ENCODE assay signal across 11 mouse cellular contexts in genomic region chr14:58868176-58868949, GRCm38 (mm10).
DNase-seq lines count a peak whose midpoint lies in the region; ATAC-seq and TF ChIP-seq lines count a peak whose summit lies in the region.
"Had no signal": no experiment of that assay in that cellular context is flagged by ENCODE, and none has a peak within 500 bp of the region (broad histone marks: within the 10 kb centered on the region; RNA-seq: fewer than 3 reads in every experiment).

No protein-coding gene starts in this region.

- no peak for TF ChIP-seq CTCF in layer of hippocampus, adult 2 months (conservative IDR thresholded peaks at IDR 0.05)

- no peak for DNase-seq in layer of hippocampus, adult 2 months (ENCODE audit: low spot score in 2 of 2)
- no peak for DNase-seq in layer of hippocampus, postnatal 10 days (ENCODE audit: low spot score in 2 of 2)
- DNase-seq in midbrain, embryonic 14.5 days: no peak
- no peak for DNase-seq in liver, embryonic 11.5 days (ENCODE audit: low spot score)
- DNase-seq in left cerebral cortex, adult 11 months (ENCODE audit: low spot score): no peak
- DNase-seq in adrenal gland, adult 18-20 months (ENCODE audit: low spot score in 2 of 2): no peak
- DNase-seq: gastrocnemius, postnatal 10 days; layer of hippocampus, postnatal 36 days; lung, adult 18-20 months; thymus, adult 18-20 months had no signal

- H3K9me3 ChIP-seq in hindbrain, embryonic 13.5 days: no peaks in the 10 kb centered on the region
- H3K9me3 ChIP-seq in midbrain, embryonic 14.5 days (ENCODE audit: control insufficient read depth, low read length): no peaks in the 10 kb centered on the region
- no peaks in the 10 kb centered on the region for H3K9me3 ChIP-seq in liver, embryonic 11.5 days (ENCODE audit: control insufficient read depth, low read length)

- peak overlapping the region; percentile 17; the same call in 1 of the 2 replicates for H3K4me3 ChIP-seq in layer of hippocampus, adult 2 months
- H3K4me3 ChIP-seq in hindbrain, embryonic 13.5 days: peak overlapping the region; percentile 23; the same call in 1 of the 2 replicates
- H3K4me3 ChIP-seq in midbrain, embryonic 14.5 days (replicated peaks; ENCODE audit: low read depth, low read length): no peak overlapping the region
- no peak overlapping the region for H3K4me3 ChIP-seq in liver, embryonic 11.5 days (ENCODE audit: low read depth, low read length)

- H3K9ac ChIP-seq in hindbrain, embryonic 13.5 days: peak overlapping the region; percentile 53; the same call in 1 of the 2 replicates
- no peak overlapping the region for H3K9ac ChIP-seq in midbrain, embryonic 14.5 days (replicated peaks; ENCODE audit: low read length)
- H3K9ac ChIP-seq in liver, embryonic 11.5 days (ENCODE audit: low read depth, low read length): no peak overlapping the region

- peaks cover 9% of the 10 kb centered on the region for H3K27me3 ChIP-seq in hindbrain, embryonic 13.5 days
- no peaks in the 10 kb centered on the region for H3K27me3 ChIP-seq in midbrain, embryonic 14.5 days (ENCODE audit: control insufficient read depth, insufficient read depth, low read length)
- no peaks in the 10 kb centered on the region for H3K27me3 ChIP-seq in liver, embryonic 11.5 days (replicated peaks; ENCODE audit: control insufficient read depth, insufficient read depth, low read length)

- no peak overlapping the region for H3K27ac ChIP-seq in layer of hippocampus, adult 2 months
- no peak overlapping the region for H3K27ac ChIP-seq in hindbrain, embryonic 13.5 days
- H3K27ac ChIP-seq in midbrain, embryonic 14.5 days (replicated peaks; ENCODE audit: low read depth, low read length): no peak overlapping the region
- H3K27ac ChIP-seq in liver, embryonic 11.5 days (ENCODE audit: low read depth, low read length): no peak overlapping the region

- ATAC-seq in hindbrain, embryonic 13.5 days (ENCODE audit: low FRiP score): no peak
- ATAC-seq in midbrain, embryonic 14.5 days (ENCODE audit: low FRiP score, low TSS enrichment): no peak
- no peak for ATAC-seq in liver, embryonic 11.5 days (replicated peaks; ENCODE audit: low FRiP score)

- WGBS in hindbrain, embryonic 13.5 days: 18% methylated on average over 14 of the region's 14 CpGs
- WGBS in midbrain, embryonic 14.5 days: 24% methylated on average over 14 of the region's 14 CpGs
- 74% methylated on average over 14 of the region's 14 CpGs for WGBS in liver, embryonic 11.5 days

- H3K36me3 ChIP-seq in hindbrain, embryonic 13.5 days: no peaks in the 10 kb centered on the region
- no peaks in the 10 kb centered on the region for H3K36me3 ChIP-seq in midbrain, embryonic 14.5 days (ENCODE audit: control insufficient read depth, insufficient read depth, low read length)
- H3K36me3 ChIP-seq in liver, embryonic 11.5 days (ENCODE audit: control insufficient read depth, insufficient read depth, low read length): no peaks in the 10 kb centered on the region

- H3K4me1 ChIP-seq in hindbrain, embryonic 13.5 days (replicated peaks): peaks cover 15% of the 10 kb centered on the region
- peaks cover 10% of the 10 kb centered on the region; the same call in 1 of the 2 replicates for H3K4me1 ChIP-seq in midbrain, embryonic 14.5 days (ENCODE audit: control insufficient read depth, insufficient read depth, low read length)
- no peaks in the 10 kb centered on the region for H3K4me1 ChIP-seq in liver, embryonic 11.5 days (replicated peaks; ENCODE audit: control insufficient read depth, insufficient read depth, low read length)

- H3K4me2 ChIP-seq in hindbrain, embryonic 13.5 days: peak overlapping the region; percentile 41
- peak overlapping the region; percentile 44 for H3K4me2 ChIP-seq in midbrain, embryonic 14.5 days (ENCODE audit: low read length)
- H3K4me2 ChIP-seq in liver, embryonic 11.5 days: no peak overlapping the region

Comparison
In these comparisons a context has a peak if more than half of its experiments do, and no peak if none do; other contexts are left out.
1. H3K4me3 ChIP-seq: peak in layer of hippocampus, adult 2 months (single experiment) and hindbrain, embryonic 13.5 days (single experiment); none in midbrain, embryonic 14.5 days (single experiment) and liver, embryonic 11.5 days (single experiment).